Mouse (Mus musculus): ENCODE measurements at regions not wholly inside any gene's neighbourhood (a gene's known extent, or its start where the extent isn't known, plus 50 kb on each side); places are given as distances from the start of the nearest gene placed in this dataset.

- dilution Hi-C loops (cut with MboI; ENCODE audit: extremely low pct_ligation_motif_present, extremely low pct_unique_long_range_greater_than_20kb, low sequenced_read_pairs): no loop called here
Observed at GRCm38 (mm10) chr14:48770832-48771231, 97.2 kb upstream of the Otx2 start.

GRCm38 (mm10) chr14:48762691-48763090, 89.1 kb upstream of the Otx2 start:
- TF ChIP-seq MAZ (IDR thresholded peaks at IDR 0.05; ENCODE audit: low read depth, low read length) (no peak), CHD2 (IDR thresholded peaks at IDR 0.05; ENCODE audit: low read length) (no peak), IRF4 (IDR thresholded peaks at IDR 0.05; ENCODE audit: low read depth, low read length) (no peak), ELF1 (IDR thresholded peaks at IDR 0.05; ENCODE audit: low read depth, low read length) (no peak), ZMIZ1 (IDR thresholded peaks at IDR 0.05; ENCODE audit: low read depth, low read length) (no peak), USF2 (conservative IDR thresholded peaks at IDR 0.05; ENCODE audit: low read depth, low read length) (no peak), UBTF (IDR thresholded peaks at IDR 0.05; ENCODE audit: low read depth, low read length) (no peak), CHD1 (IDR thresholded peaks at IDR 0.05; ENCODE audit: low read depth, low read length) (no peak), ZKSCAN1 (IDR thresholded peaks at IDR 0.05; ENCODE audit: borderline replicate concordance, low read depth, low read length) (no peak), NELFE (IDR thresholded peaks at IDR 0.05; ENCODE audit: low read depth, low read length) (no peak), SIN3A (IDR thresholded peaks at IDR 0.05; ENCODE audit: low read length) (no peak), E2F4 (IDR thresholded peaks at IDR 0.05; ENCODE audit: insufficient replicate concordance, low read depth, low read length) (no peak), TBP (conservative IDR thresholded peaks at IDR 0.05; ENCODE audit: low read depth, low read length) (no peak), RCOR1 (conservative IDR thresholded peaks at IDR 0.05; ENCODE audit: low read depth, low read length) (no peak), NRF1 (IDR thresholded peaks at IDR 0.05; ENCODE audit: low read depth, low read length) (no peak), ZNF384 (IDR thresholded peaks at IDR 0.05; ENCODE audit: low read depth, low read length) (no peak), BHLHE40 (IDR thresholded peaks at IDR 0.05; ENCODE audit: low read depth, low read length) (no peak)
- dilution Hi-C loops (cut with MboI; ENCODE audit: extremely low pct_ligation_motif_present, extremely low pct_unique_long_range_greater_than_20kb, low sequenced_read_pairs): no loop called here
- no peaks in the 10 kb centered on the region for H3K79me2 ChIP-seq (replicated peaks; ENCODE audit: control insufficient read depth, extremely low read depth, insufficient read depth, poor library complexity, severe bottlenecking)
- no peaks in the 10 kb centered on the region for H3K9me3 ChIP-seq (replicated peaks; ENCODE audit: low read length)
- H3K9ac ChIP-seq (ENCODE audit: insufficient read depth, low read depth): no peak overlapping the region
- no peak for DNase-seq (ENCODE audit: extremely low read depth)
- H3K36me3 ChIP-seq (replicated peaks in 1 of 2; ENCODE audit: control insufficient read depth in 1 of 2, insufficient read depth in 1 of 2, low read length in 1 of 2): no peaks in the 10 kb centered on the region
- no peak overlapping the region for H3K4me3 ChIP-seq (replicated peaks in 1 of 3; ENCODE audit: low read depth in 2 of 3, low read length in 2 of 3, poor library complexity in 1 of 3)
- in situ Hi-C loops (cut with MboI; ENCODE audit: low pct_ligation_motif_present, low pct_unique_long_range_greater_than_20kb, low sequenced_read_pairs): no loop called here
- no peak overlapping the region for H3K27ac ChIP-seq (ENCODE audit: insufficient read depth, low read depth)
- H3K4me2 ChIP-seq (ENCODE audit: insufficient read depth, low read depth, poor library complexity, severe bottlenecking): no peak overlapping the region
- H3K4me1 ChIP-seq (ENCODE audit: control insufficient read depth in 1 of 2, insufficient read depth in 2 of 2): no peaks in the 10 kb centered on the region
- no peaks in the 10 kb centered on the region for H3K27me3 ChIP-seq (replicated peaks)

More at GRCm38 (mm10) chr14:48770832-48771231, 97.2 kb upstream of the Otx2 start:
- Histone ChIP-seq H3K4me1 (ENCODE audit: control insufficient read depth in 1 of 2, insufficient read depth in 2 of 2) (no peaks in the 10 kb centered on the region), H3K27me3 (replicated peaks) (no peaks in the 10 kb centered on the region), H3K79me2 (replicated peaks; ENCODE audit: control insufficient read depth, extremely low read depth, insufficient read depth, poor library complexity, severe bottlenecking) (no peaks in the 10 kb centered on the region), H3K9ac (ENCODE audit: insufficient read depth, low read depth) (no peak overlapping the region), H3K36me3 (replicated peaks in 1 of 2; ENCODE audit: control insufficient read depth in 1 of 2, insufficient read depth in 1 of 2, low read length in 1 of 2) (no peaks in the 10 kb centered on the region), H3K4me3 (replicated peaks in 1 of 3; ENCODE audit: low read depth in 2 of 3, low read length in 2 of 3, poor library complexity in 1 of 3) (no peak overlapping the region), H3K9me3 (replicated peaks; ENCODE audit: low read length) (no peaks in the 10 kb centered on the region), H3K27ac (ENCODE audit: insufficient read depth, low read depth) (no peak overlapping the region), H3K4me2 (ENCODE audit: insufficient read depth, low read depth, poor library complexity, severe bottlenecking) (no peak overlapping the region)
- in situ Hi-C loops (cut with MboI; ENCODE audit: low pct_ligation_motif_present, low pct_unique_long_range_greater_than_20kb, low sequenced_read_pairs): no loop called here
- no peak for DNase-seq (ENCODE audit: extremely low read depth)
- TF ChIP-seq POLR2A (IDR thresholded peaks at IDR 0.05; ENCODE audit: low read depth, low read length) (no peak), ZMIZ1 (IDR thresholded peaks at IDR 0.05; ENCODE audit: low read depth, low read length) (no peak), MYC (IDR thresholded peaks at IDR 0.05; ENCODE audit: low read depth, low read length) (no peak), NELFE (IDR thresholded peaks at IDR 0.05; ENCODE audit: low read depth, low read length) (no peak), ELF1 (IDR thresholded peaks at IDR 0.05; ENCODE audit: low read depth, low read length) (no peak), E2F4 (IDR thresholded peaks at IDR 0.05; ENCODE audit: insufficient replicate concordance, low read depth, low read length) (no peak), PAX5 (IDR thresholded peaks at IDR 0.05; ENCODE audit: low read length) (no peak), MXI1 (IDR thresholded peaks at IDR 0.05; ENCODE audit: low read depth, low read length) (no peak)
